Mouse (Mus musculus) CD4-positive, CD25-positive, alpha-beta regulatory T cell, adult 2 months (primary cell): ENCODE measurements at regions not wholly inside any gene's neighbourhood (a gene's known extent, or its start where the extent isn't known, plus 50 kb on each side); places are given as distances from the start of the nearest gene placed in this dataset.

ENCODE experiments used
- DNase-seq: peaks from one replicate; pipeline ENCODE4 v3.0.0-alpha.2; 2012; ENCODE audit warnings: low read depth, low spot score

- no peak for DNase-seq
Measured at GRCm38 (mm10) chr16:30735360-30735759, 135.8 kb downstream of the Fam43a start.

GRCm38 (mm10) chr16:30735969-30736368 lies 136.4 kb downstream of the Fam43a start:
- DNase-seq = no peak

- no peak for DNase-seq
Measured at GRCm38 (mm10) chr16:30736662-30737326, 137.3 kb downstream of the Fam43a start.

- DNase-seq = no peak
Measured at GRCm38 (mm10) chr16:30737524-30737923, 138.0 kb downstream of the Fam43a start.

GRCm38 (mm10) chr16:30739651-30740050 lies 140.1 kb downstream of the Fam43a start:
- DNase-seq = no peak

- no peak for DNase-seq
Measured at GRCm38 (mm10) chr16:30741192-30741591, 141.7 kb downstream of the Fam43a start.

- DNase-seq = no peak
Measured at GRCm38 (mm10) chr16:30742474-30742873, 143.0 kb downstream of the Fam43a start.

GRCm38 (mm10) chr16:30743566-30743965 lies 144.0 kb downstream of the Fam43a start:
- no peak for DNase-seq

GRCm38 (mm10) chr16:30744237-30744636 lies 144.7 kb downstream of the Fam43a start:
- DNase-seq = no peak

- DNase-seq = no peak
Measured at GRCm38 (mm10) chr16:30745598-30746181, 146.2 kb downstream of the Fam43a start.

GRCm38 (mm10) chr16:30746211-30746610 lies 146.7 kb downstream of the Fam43a start:
- no peak for DNase-seq

- DNase-seq = no peak
Measured at GRCm38 (mm10) chr16:30749841-30750240, 150.3 kb downstream of the Fam43a start.

- no peak for DNase-seq
Measured at GRCm38 (mm10) chr16:30755771-30756170, 156.2 kb downstream of the Fam43a start.

GRCm38 (mm10) chr16:30756678-30757077 lies 157.2 kb downstream of the Fam43a start:
- DNase-seq = no peak

- no peak for DNase-seq
Measured at GRCm38 (mm10) chr16:30757556-30757955, 158.0 kb downstream of the Fam43a start.

- no peak for DNase-seq
Measured at GRCm38 (mm10) chr16:30758041-30758440, 158.5 kb downstream of the Fam43a start.

GRCm38 (mm10) chr16:30759503-30759902 lies 160.0 kb downstream of the Fam43a start:
- DNase-seq = no peak

- no peak for DNase-seq
Measured at GRCm38 (mm10) chr16:30761201-30761710, 161.7 kb downstream of the Fam43a start.

- no peak for DNase-seq
Measured at GRCm38 (mm10) chr16:30762898-30763595, 163.5 kb downstream of the Fam43a start.

- DNase-seq = no peak
Measured at GRCm38 (mm10) chr16:30765591-30765990, 166.1 kb downstream of the Fam43a start.

GRCm38 (mm10) chr16:30769007-30769442 lies 169.5 kb downstream of the Fam43a start:
- DNase-seq = no peak

- peak; percentile 77 for DNase-seq
Measured at GRCm38 (mm10) chr16:30769467-30769866, 169.9 kb downstream of the Fam43a start.

- DNase-seq = no peak
Measured at GRCm38 (mm10) chr16:30772802-30773201, 173.3 kb downstream of the Fam43a start.
